Mouse (Mus musculus): ENCODE data around the gene Trim54. TPM values are rescaled to one million over a fixed set of nuclear protein-coding genes. Genes with fewer than 3 reads are reported as not detected.

Trim54 gene
- total RNA-seq, 2 experiments from 2014 or later = not detected

GRCm38 (mm10) chr5:31095711-31096480 lies 20.6 kb upstream of the Trim54 start:
- ATAC-seq (ENCODE audit: poor library complexity, severe bottlenecking) = no peak

- no peak for ATAC-seq (ENCODE audit: poor library complexity, severe bottlenecking)
Measured at GRCm38 (mm10) chr5:31105814-31106335, 10.6 kb upstream of the Trim54 start, which contains the start of gene Dnajc5g. Gene Dnajc5g (plus strand): TSS chr5:31106285.

- no peak for ATAC-seq (ENCODE audit: poor library complexity, severe bottlenecking)
Measured at GRCm38 (mm10) chr5:31108000-31108490, 8.5 kb upstream of the Trim54 start, which contains the start of gene Slc30a3. Gene Slc30a3 (minus strand): TSS chr5:31108237.

GRCm38 (mm10) chr5:31110781-31111180 lies 5.7 kb upstream of the Trim54 start:
- ATAC-seq (ENCODE audit: poor library complexity, severe bottlenecking) = no peak

- ATAC-seq (ENCODE audit: poor library complexity, severe bottlenecking) = no peak
Measured at GRCm38 (mm10) chr5:31116912-31117311, 400 bp downstream of the Trim54 start.

- no peak for ATAC-seq (ENCODE audit: poor library complexity, severe bottlenecking)
Measured at GRCm38 (mm10) chr5:31121111-31121510, 4.6 kb downstream of the Trim54 start.

GRCm38 (mm10) chr5:31123481-31123880 lies 7.0 kb downstream of the Trim54 start:
- ATAC-seq (ENCODE audit: poor library complexity, severe bottlenecking) = no peak

- no peak for ATAC-seq (ENCODE audit: poor library complexity, severe bottlenecking)
Measured at GRCm38 (mm10) chr5:31126050-31126449, 9.5 kb downstream of the Trim54 start.

GRCm38 (mm10) chr5:31136730-31137424 lies 20.4 kb downstream of the Trim54 start:
- no peak for ATAC-seq (ENCODE audit: poor library complexity, severe bottlenecking)

GRCm38 (mm10) chr5:31137658-31138057 lies 21.1 kb downstream of the Trim54 start:
- no peak for ATAC-seq (ENCODE audit: poor library complexity, severe bottlenecking)

GRCm38 (mm10) chr5:31138241-31138967 lies 21.9 kb downstream of the Trim54 start, which contains the start of gene Ucn:
Gene Ucn (minus strand): TSS chr5:31138829.
- ATAC-seq (ENCODE audit: poor library complexity, severe bottlenecking) = no peak

- no peak for ATAC-seq (ENCODE audit: poor library complexity, severe bottlenecking)
Measured at GRCm38 (mm10) chr5:31138968-31139425, 22.5 kb downstream of the Trim54 start.

GRCm38 (mm10) chr5:31149781-31150180 lies 33.3 kb downstream of the Trim54 start:
- no peak for ATAC-seq (ENCODE audit: poor library complexity, severe bottlenecking)

- no peak for ATAC-seq (ENCODE audit: poor library complexity, severe bottlenecking)
Measured at GRCm38 (mm10) chr5:31151746-31152145, 35.2 kb downstream of the Trim54 start.

GRCm38 (mm10) chr5:31153516-31154151 lies 37.1 kb downstream of the Trim54 start:
- peak; percentile 17; the same call in 1 of the 2 replicates for ATAC-seq (ENCODE audit: poor library complexity, severe bottlenecking)

GRCm38 (mm10) chr5:31154152-31154553 lies 37.6 kb downstream of the Trim54 start, which contains the start of gene Mpv17:
Gene Mpv17 (minus strand): TSS chr5:31154251.
- ATAC-seq (ENCODE audit: poor library complexity, severe bottlenecking) = peak; percentile 99

GRCm38 (mm10) chr5:31162462-31162861 lies 46.0 kb downstream of the Trim54 start:
- ATAC-seq (ENCODE audit: poor library complexity, severe bottlenecking) = 0 out of 2 replicates have a peak, but pooled peaks have one; percentile 38

- no peak for ATAC-seq (ENCODE audit: poor library complexity, severe bottlenecking)
Measured at GRCm38 (mm10) chr5:31164878-31165277, 48.4 kb downstream of the Trim54 start.

- ATAC-seq (ENCODE audit: poor library complexity, severe bottlenecking) = no peak
Measured at GRCm38 (mm10) chr5:31168630-31169029, 52.1 kb downstream of the Trim54 start.

GRCm38 (mm10) chr5:31179301-31179765 lies 62.8 kb downstream of the Trim54 start:
- peak; percentile 38 for ATAC-seq (ENCODE audit: poor library complexity, severe bottlenecking)

Data from megakaryocyte, adult 5-6 weeks (primary cell).